Mouse (Mus musculus): ENCODE measurements at regions not wholly inside any gene's neighbourhood (a gene's known extent, or its start where the extent isn't known, plus 50 kb on each side); places are given as distances from the start of the nearest gene placed in this dataset.
"Not testable (repeated sequence)": the region's sequence is repeated elsewhere in the genome, so short reads cannot be mapped to it uniquely, and the experiment has no call there.

DNA sequence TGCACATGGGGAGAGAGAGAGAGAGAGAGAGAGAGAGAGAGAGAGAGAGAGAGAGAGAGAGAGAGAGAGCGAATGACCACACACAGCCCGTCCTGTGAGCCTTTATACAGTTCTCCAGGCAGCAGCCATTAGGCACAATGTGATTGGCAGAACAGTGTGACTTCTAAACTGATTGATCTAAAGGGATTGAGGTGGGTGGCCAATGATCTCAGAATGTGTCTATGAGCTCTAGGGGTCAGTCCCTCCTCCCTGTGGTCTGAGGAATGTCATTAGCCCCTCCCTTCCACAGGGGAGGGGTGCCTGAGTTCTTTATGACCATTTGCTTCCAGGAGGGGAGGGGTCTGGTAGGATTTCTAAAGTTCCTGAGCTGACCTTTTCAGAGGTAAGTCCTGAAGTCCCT lies 62.1 kb downstream of the Duxbl3 start:
- not testable (repeated sequence) for H3K9me3 ChIP-seq (replicated peaks; ENCODE audit: control insufficient read depth, low read length); H3K27ac ChIP-seq (ENCODE audit: low read length); ATAC-seq (replicated peaks; ENCODE audit: extremely low read depth, insufficient read depth, low FRiP score); H3K4me3 ChIP-seq (ENCODE audit: low read length); H3K4me2 ChIP-seq (ENCODE audit: low read depth, low read length); H3K9ac ChIP-seq (ENCODE audit: low read length); H3K36me3 ChIP-seq (ENCODE audit: control insufficient read depth, insufficient read depth); H3K27me3 ChIP-seq (ENCODE audit: control insufficient read depth, insufficient read depth, low read length); H3K4me1 ChIP-seq (ENCODE audit: control insufficient read depth, insufficient read depth, low read length)
- WGBS: 68% methylated on average over 2 of the region's 2 CpGs

- no peaks in the 10 kb centered on the region for H3K27me3 ChIP-seq (ENCODE audit: control insufficient read depth, insufficient read depth, low read length)
- no peak for ATAC-seq (replicated peaks; ENCODE audit: extremely low read depth, insufficient read depth, low FRiP score)
These were observed 63.0 kb downstream of the Duxbl3 start for GRCm38 (mm10) chr14:26320736-26321135.

GRCm38 (mm10) chr14:26328562-26328961 lies 70.8 kb downstream of the Duxbl3 start:
- WGBS: 81% methylated on average over 6 of the region's 6 CpGs
- no peaks in the 10 kb centered on the region for H3K9me3 ChIP-seq (replicated peaks; ENCODE audit: control insufficient read depth, low read length)

More at GRCm38 (mm10) chr14:26320736-26321135, 63.0 kb downstream of the Duxbl3 start:
- Histone ChIP-seq H3K9ac (ENCODE audit: low read length) (no peak overlapping the region), H3K36me3 (ENCODE audit: control insufficient read depth, insufficient read depth) (no peaks in the 10 kb centered on the region), H3K4me3 (ENCODE audit: low read length) (no peak overlapping the region), H3K4me2 (ENCODE audit: low read depth, low read length) (no peak overlapping the region), H3K9me3 (replicated peaks; ENCODE audit: control insufficient read depth, low read length) (no peaks in the 10 kb centered on the region), H3K27ac (ENCODE audit: low read length) (no peak overlapping the region), H3K4me1 (ENCODE audit: control insufficient read depth, insufficient read depth, low read length) (no peaks in the 10 kb centered on the region)
- WGBS: 86% methylated on average over 3 of the region's 3 CpGs

GRCm38 (mm10) chr14:26341111-26341510 lies 83.3 kb downstream of the Duxbl3 start:
- H3K36me3 ChIP-seq (ENCODE audit: control insufficient read depth, insufficient read depth): no peaks in the 10 kb centered on the region
- H3K4me1 ChIP-seq (ENCODE audit: control insufficient read depth, insufficient read depth, low read length): no peaks in the 10 kb centered on the region
- no peaks in the 10 kb centered on the region for H3K9me3 ChIP-seq (replicated peaks; ENCODE audit: control insufficient read depth, low read length)
- no peak overlapping the region for H3K4me3 ChIP-seq (ENCODE audit: low read length)
- no peak overlapping the region for H3K27ac ChIP-seq (ENCODE audit: low read length)
- 82% methylated on average over 5 of the region's 5 CpGs for WGBS
- H3K4me2 ChIP-seq (ENCODE audit: low read depth, low read length): no peak overlapping the region
- no peak for ATAC-seq (replicated peaks; ENCODE audit: extremely low read depth, insufficient read depth, low FRiP score)
- no peaks in the 10 kb centered on the region for H3K27me3 ChIP-seq (ENCODE audit: control insufficient read depth, insufficient read depth, low read length)
- no peak overlapping the region for H3K9ac ChIP-seq (ENCODE audit: low read length)

More at GRCm38 (mm10) chr14:26328562-26328961, 70.8 kb downstream of the Duxbl3 start:
- Histone ChIP-seq H3K4me1 (ENCODE audit: control insufficient read depth, insufficient read depth, low read length) (no peaks in the 10 kb centered on the region), H3K4me3 (ENCODE audit: low read length) (no peak overlapping the region), H3K4me2 (ENCODE audit: low read depth, low read length) (no peak overlapping the region), H3K27me3 (ENCODE audit: control insufficient read depth, insufficient read depth, low read length) (no peaks in the 10 kb centered on the region), H3K27ac (ENCODE audit: low read length) (no peak overlapping the region), H3K36me3 (ENCODE audit: control insufficient read depth, insufficient read depth) (no peaks in the 10 kb centered on the region), H3K9ac (ENCODE audit: low read length) (no peak overlapping the region)
- no peak for ATAC-seq (replicated peaks; ENCODE audit: extremely low read depth, insufficient read depth, low FRiP score)

DNA sequence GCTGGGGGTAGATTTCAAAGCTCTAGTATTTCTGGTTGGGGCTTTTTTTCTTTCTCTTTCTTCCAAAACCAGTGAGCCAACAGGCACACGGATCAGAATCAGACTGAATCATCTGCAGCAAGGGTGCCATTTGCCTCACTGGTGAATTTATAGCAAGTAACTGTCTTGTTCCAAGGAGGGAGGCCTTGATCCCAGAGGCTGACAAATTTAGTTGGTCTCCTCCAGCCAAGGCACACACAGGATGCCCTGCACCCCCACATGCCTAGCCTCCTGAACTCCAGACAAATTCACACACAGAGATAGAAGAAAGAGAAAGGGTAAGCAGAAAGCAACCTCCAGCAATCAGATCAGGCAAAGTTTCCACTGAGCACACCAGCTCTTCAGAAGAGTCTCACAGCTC lies 87.5 kb downstream of the Duxbl3 start:
- H3K36me3 ChIP-seq (ENCODE audit: control insufficient read depth, insufficient read depth): no peaks in the 10 kb centered on the region
- H3K27me3 ChIP-seq (ENCODE audit: control insufficient read depth, insufficient read depth, low read length): no peaks in the 10 kb centered on the region
- no peak overlapping the region for H3K4me3 ChIP-seq (ENCODE audit: low read length)
- 74% methylated on average over 1 of the region's 1 CpGs for WGBS
- no peak for ATAC-seq (replicated peaks; ENCODE audit: extremely low read depth, insufficient read depth, low FRiP score)
- no peak overlapping the region for H3K4me2 ChIP-seq (ENCODE audit: low read depth, low read length)
- H3K9me3 ChIP-seq (replicated peaks; ENCODE audit: control insufficient read depth, low read length): no peaks in the 10 kb centered on the region
- H3K27ac ChIP-seq (ENCODE audit: low read length): no peak overlapping the region
- no peak overlapping the region for H3K9ac ChIP-seq (ENCODE audit: low read length)
- peaks cover 3% of the 10 kb centered on the region; the same call in 1 of the 2 replicates for H3K4me1 ChIP-seq (ENCODE audit: control insufficient read depth, insufficient read depth, low read length)

- no peaks in the 10 kb centered on the region for H3K27me3 ChIP-seq (ENCODE audit: control insufficient read depth, insufficient read depth, low read length)
- no peaks in the 10 kb centered on the region for H3K36me3 ChIP-seq (ENCODE audit: control insufficient read depth, insufficient read depth)
- WGBS: 94% methylated on average over 4 of the region's 4 CpGs
- no peak overlapping the region for H3K4me3 ChIP-seq (ENCODE audit: low read length)
- no peak overlapping the region for H3K9ac ChIP-seq (ENCODE audit: low read length)
- H3K4me1 ChIP-seq (ENCODE audit: control insufficient read depth, insufficient read depth, low read length): peaks cover 3% of the 10 kb centered on the region; the same call in 1 of the 2 replicates
- no peak overlapping the region for H3K4me2 ChIP-seq (ENCODE audit: low read depth, low read length)
- H3K27ac ChIP-seq (ENCODE audit: low read length): no peak overlapping the region
- H3K9me3 ChIP-seq (replicated peaks; ENCODE audit: control insufficient read depth, low read length): no peaks in the 10 kb centered on the region; the same call in 1 of the 2 replicates
- ATAC-seq (replicated peaks; ENCODE audit: extremely low read depth, insufficient read depth, low FRiP score): no peak
These were observed 89.5 kb downstream of the Duxbl3 start for GRCm38 (mm10) chr14:26347296-26347695.

GRCm38 (mm10) chr14:26352927-26353326 lies 95.2 kb downstream of the Duxbl3 start:
- H3K4me2 ChIP-seq (ENCODE audit: low read depth, low read length): no peak overlapping the region
- H3K27ac ChIP-seq (ENCODE audit: low read length): no peak overlapping the region
- peaks cover 17% of the 10 kb centered on the region for H3K4me1 ChIP-seq (ENCODE audit: control insufficient read depth, insufficient read depth, low read length)
- no peak overlapping the region for H3K4me3 ChIP-seq (ENCODE audit: low read length)
- no peaks in the 10 kb centered on the region for H3K36me3 ChIP-seq (ENCODE audit: control insufficient read depth, insufficient read depth)
- H3K27me3 ChIP-seq (ENCODE audit: control insufficient read depth, insufficient read depth, low read length): no peaks in the 10 kb centered on the region
- H3K9ac ChIP-seq (ENCODE audit: low read length): no peak overlapping the region
- ATAC-seq (replicated peaks; ENCODE audit: extremely low read depth, insufficient read depth, low FRiP score): no peak
- H3K9me3 ChIP-seq (replicated peaks; ENCODE audit: control insufficient read depth, low read length): no peaks in the 10 kb centered on the region; the same call in 1 of the 2 replicates
- WGBS: 23% methylated on average over 1 of the region's 1 CpGs

DNA sequence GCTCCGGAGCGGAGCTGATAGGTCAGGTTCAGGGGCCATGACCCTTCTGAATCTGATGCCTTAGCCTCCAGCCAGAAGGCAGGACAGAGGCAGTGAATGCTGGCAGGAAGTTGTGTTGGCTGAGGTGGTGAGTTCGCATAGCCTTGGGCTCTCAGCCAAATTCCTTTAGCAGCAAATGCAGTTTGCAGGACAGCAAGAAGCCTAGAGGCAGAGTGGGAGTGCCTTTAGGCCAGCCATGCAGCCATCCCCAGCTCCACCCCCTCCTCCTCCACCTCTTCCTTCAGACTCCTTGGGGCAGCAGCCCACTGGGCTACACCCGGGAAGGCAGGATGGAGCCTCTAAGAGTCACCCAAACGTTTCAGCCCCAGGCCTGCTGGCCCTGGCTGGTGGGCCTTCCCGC lies 99.5 kb downstream of the Duxbl3 start:
- 20% methylated on average over 6 of the region's 6 CpGs for WGBS
- H3K4me1 ChIP-seq (ENCODE audit: control insufficient read depth, insufficient read depth, low read length): peaks cover 17% of the 10 kb centered on the region
- H3K9ac ChIP-seq (ENCODE audit: low read length): no peak overlapping the region
- H3K27ac ChIP-seq (ENCODE audit: low read length): no peak overlapping the region
- no peaks in the 10 kb centered on the region for H3K9me3 ChIP-seq (replicated peaks; ENCODE audit: control insufficient read depth, low read length)
- ATAC-seq (replicated peaks; ENCODE audit: extremely low read depth, insufficient read depth, low FRiP score): peak; percentile 73
- H3K4me2 ChIP-seq (ENCODE audit: low read depth, low read length): no peak overlapping the region
- no peaks in the 10 kb centered on the region for H3K27me3 ChIP-seq (ENCODE audit: control insufficient read depth, insufficient read depth, low read length)
- no peak overlapping the region for H3K4me3 ChIP-seq (ENCODE audit: low read length)
- no peaks in the 10 kb centered on the region for H3K36me3 ChIP-seq (ENCODE audit: control insufficient read depth, insufficient read depth)

GRCm38 (mm10) chr14:26357996-26358395 lies 100.2 kb downstream of the Duxbl3 start:
- H3K4me3 ChIP-seq (ENCODE audit: low read length): no peak overlapping the region
- H3K4me2 ChIP-seq (ENCODE audit: low read depth, low read length): no peak overlapping the region
- no peaks in the 10 kb centered on the region for H3K27me3 ChIP-seq (ENCODE audit: control insufficient read depth, insufficient read depth, low read length)
- H3K9ac ChIP-seq (ENCODE audit: low read length): no peak overlapping the region
- H3K4me1 ChIP-seq (ENCODE audit: control insufficient read depth, insufficient read depth, low read length): peaks cover 15% of the 10 kb centered on the region
- WGBS: 58% methylated on average over 8 of the region's 8 CpGs
- H3K9me3 ChIP-seq (replicated peaks; ENCODE audit: control insufficient read depth, low read length): no peaks in the 10 kb centered on the region
- ATAC-seq (replicated peaks; ENCODE audit: extremely low read depth, insufficient read depth, low FRiP score): no peak
- H3K27ac ChIP-seq (ENCODE audit: low read length): no peak overlapping the region
- H3K36me3 ChIP-seq (ENCODE audit: control insufficient read depth, insufficient read depth): no peaks in the 10 kb centered on the region
